Mouse (Mus musculus) MEL (cell line): ENCODE measurements at regions not wholly inside any gene's neighbourhood (a gene's known extent, or its start where the extent isn't known, plus 50 kb on each side); places are given as distances from the start of the nearest gene placed in this dataset.
A peak's percentile ranks its signal among the peaks of the same experiment; 100 is the strongest.
"Not testable (repeated sequence)": the region's sequence is repeated elsewhere in the genome, so short reads cannot be mapped to it uniquely, and the experiment has no call there.

Experiments used
- CHD2 ChIP-seq: IDR thresholded peaks from 2 replicates; pipeline ENCODE4 v1.6.1; 2011; ENCODE audit warnings: low read length, improper control_type of control experiment
- CTCF ChIP-seq, 3 experiments: IDR thresholded peaks in 2 of 3; conservative IDR thresholded peaks in 1 of 3; 2 replicates each; pipeline ENCODE4 v1.5.1; 2011 to 2012; ENCODE audit warnings: low read length in 3 of 3, low read depth in 2 of 3, mild to moderate bottlenecking in 2 of 3, improper control_type of control experiment in 1 of 3, inconsistent platforms in 1 of 3, mixed read lengths in 1 of 3, moderate library complexity in 1 of 3; ENCODE audit not compliant: control insufficient read depth in 1 of 3, insufficient read depth in 1 of 3, poor library complexity in 1 of 3, severe bottlenecking in 1 of 3
- EP300 ChIP-seq, 2 experiments: IDR thresholded peaks; 2 replicates each; pipeline ENCODE4 v1.6.1; 2011; ENCODE audit warnings: improper control_type of control experiment in 2 of 2, low read length in 2 of 2, low read depth in 1 of 2, mild to moderate bottlenecking in 1 of 2
- NELFE ChIP-seq: IDR thresholded peaks from 2 replicates; pipeline ENCODE4 v1.6.1; 2011; ENCODE audit warnings: low read depth, low read length, improper control_type of control experiment
- POLR2A ChIP-seq, 2 experiments: IDR thresholded peaks; 2 replicates each; pipeline ENCODE4 v1.6.1; 2011 to 2012; ENCODE audit warnings: low read length in 2 of 2, mild to moderate bottlenecking in 2 of 2, control low read depth in 1 of 2, improper control_type of control experiment in 1 of 2, low read depth in 1 of 2, moderate library complexity in 1 of 2; ENCODE audit not compliant: control insufficient read depth in 1 of 2, insufficient read depth in 1 of 2, poor library complexity in 1 of 2
- SIN3A ChIP-seq: IDR thresholded peaks from 2 replicates; pipeline ENCODE4 v1.6.1; 2012; ENCODE audit warnings: low read length, improper control_type of control experiment, inconsistent platforms
- SMC3 ChIP-seq: IDR thresholded peaks from 2 replicates; pipeline ENCODE4 v1.6.1; 2011; ENCODE audit warnings: low read depth, low read length, improper control_type of control experiment
- USF1 ChIP-seq: IDR thresholded peaks from 2 replicates; pipeline ENCODE4 v1.6.1; 2014; ENCODE audit warnings: low read depth, mild to moderate bottlenecking, inconsistent platforms, low read length, improper control_type of control experiment, moderate library complexity

GRCm38 (mm10) chr2:107158836-107159402 lies 99.5 kb upstream of the Fshb start:
- TF ChIP-seq POLR2A (IDR thresholded peaks at IDR 0.05; ENCODE audit: control insufficient read depth in 1 of 2, insufficient read depth in 1 of 2, low read depth in 1 of 2, low read length in 2 of 2, poor library complexity in 1 of 2) (0 out of 4 replicates have a peak, but pooled peaks of 1 of the 2 experiments have one; percentile 41), SIN3A (peak; percentile 68), NELFE (peak; percentile 41; the same call in 1 of the 2 replicates), EP300 (IDR thresholded peaks at IDR 0.05; ENCODE audit: low read depth in 1 of 2, low read length in 2 of 2) (peak in 1 of 2 experiments; percentile 52; a peak in 2 of 4 replicates)
- not testable (repeated sequence) for TF ChIP-seq CTCF (IDR thresholded peaks at IDR 0.05 in 2 of 3, conservative IDR thresholded peaks at IDR 0.05 in 1 of 3; ENCODE audit: control insufficient read depth in 1 of 3, insufficient read depth in 1 of 3, low read depth in 2 of 3, low read length in 3 of 3, poor library complexity in 1 of 3, severe bottlenecking in 1 of 3); USF1; SMC3; CHD2
